Mouse (Mus musculus): ENCODE measurements around the gene Cic. TPM values are rescaled to one million over a fixed set of nuclear protein-coding genes. Genes with fewer than 3 reads are reported as not detected.

The Cic gene
- polyA plus RNA-seq, 1 experiment from 2014 or later = 31.5 TPM

GRCm38 (mm10) chr7:25270652-25271633 lies 3.4 kb downstream of the Cic start:
- Histone ChIP-seq H3K9me3 (replicated peaks; ENCODE audit: control insufficient read depth, low read length) (no peaks in the 10 kb centered on the region), H3K27ac (ENCODE audit: low read depth, low read length) (no peak overlapping the region), H3K27me3 (ENCODE audit: control insufficient read depth, insufficient read depth, low read length) (no peaks in the 10 kb centered on the region), H3K4me2 (no peak overlapping the region), H3K36me3 (ENCODE audit: control insufficient read depth, insufficient read depth, low read length) (peaks cover 16% of the 10 kb centered on the region; the same call in 1 of the 2 replicates), H3K4me3 (ENCODE audit: low read depth, low read length) (no peak overlapping the region), H3K9ac (ENCODE audit: low read depth, low read length) (no peak overlapping the region), H3K4me1 (ENCODE audit: control insufficient read depth, insufficient read depth, low read length) (peaks cover 50% of the 10 kb centered on the region)
- 85% methylated on average over 35 of the region's 35 CpGs for WGBS (ENCODE audit: insufficient replicate concordance)
- ATAC-seq (replicated peaks; ENCODE audit: insufficient number of reproducible peaks, low FRiP score, low TSS enrichment) = no peak

GRCm38 (mm10) chr7:25271651-25272444 lies 4.3 kb downstream of the Cic start:
- 85% methylated on average over 30 of the region's 30 CpGs for WGBS (ENCODE audit: insufficient replicate concordance)
- Histone ChIP-seq H3K9ac (ENCODE audit: low read depth, low read length) (no peak overlapping the region), H3K9me3 (replicated peaks; ENCODE audit: control insufficient read depth, low read length) (no peaks in the 10 kb centered on the region), H3K27ac (ENCODE audit: low read depth, low read length) (no peak overlapping the region), H3K4me2 (no peak overlapping the region), H3K36me3 (ENCODE audit: control insufficient read depth, insufficient read depth, low read length) (peaks cover 16% of the 10 kb centered on the region; the same call in 1 of the 2 replicates), H3K27me3 (ENCODE audit: control insufficient read depth, insufficient read depth, low read length) (no peaks in the 10 kb centered on the region), H3K4me1 (ENCODE audit: control insufficient read depth, insufficient read depth, low read length) (peaks cover 53% of the 10 kb centered on the region), H3K4me3 (ENCODE audit: low read depth, low read length) (no peak overlapping the region)
- no peak for ATAC-seq (replicated peaks; ENCODE audit: insufficient number of reproducible peaks, low FRiP score, low TSS enrichment)

- Histone ChIP-seq H3K27me3 (ENCODE audit: control insufficient read depth, insufficient read depth, low read length) (no peaks in the 10 kb centered on the region), H3K27ac (ENCODE audit: low read depth, low read length) (no peak overlapping the region), H3K4me2 (no peak overlapping the region), H3K4me3 (ENCODE audit: low read depth, low read length) (no peak overlapping the region), H3K4me1 (ENCODE audit: control insufficient read depth, insufficient read depth, low read length) (peaks cover 58% of the 10 kb centered on the region), H3K36me3 (ENCODE audit: control insufficient read depth, insufficient read depth, low read length) (peaks cover 16% of the 10 kb centered on the region; the same call in 1 of the 2 replicates), H3K9ac (ENCODE audit: low read depth, low read length) (no peak overlapping the region), H3K9me3 (replicated peaks; ENCODE audit: control insufficient read depth, low read length) (no peaks in the 10 kb centered on the region)
- no peak for ATAC-seq (replicated peaks; ENCODE audit: insufficient number of reproducible peaks, low FRiP score, low TSS enrichment)
- 72% methylated on average over 38 of the region's 38 CpGs for WGBS (ENCODE audit: insufficient replicate concordance)
These were observed 5.1 kb downstream of the Cic start for GRCm38 (mm10) chr7:25272445-25273258.

GRCm38 (mm10) chr7:25273259-25274241 lies 6.0 kb downstream of the Cic start:
- H3K27me3 ChIP-seq (ENCODE audit: control insufficient read depth, insufficient read depth, low read length) = no peaks in the 10 kb centered on the region
- H3K4me1 ChIP-seq (ENCODE audit: control insufficient read depth, insufficient read depth, low read length) = peaks cover 62% of the 10 kb centered on the region
- WGBS (ENCODE audit: insufficient replicate concordance) = 80% methylated on average over 22 of the region's 22 CpGs
- H3K36me3 ChIP-seq (ENCODE audit: control insufficient read depth, insufficient read depth, low read length) = peaks cover 16% of the 10 kb centered on the region; the same call in 1 of the 2 replicates
- H3K9me3 ChIP-seq (replicated peaks; ENCODE audit: control insufficient read depth, low read length) = no peaks in the 10 kb centered on the region
- H3K4me3 ChIP-seq (ENCODE audit: low read depth, low read length) = 0 out of 2 replicates have a peak overlapping the region, but pooled peaks have one; percentile 5
- peak overlapping the region; percentile 9; the same call in 1 of the 2 replicates for H3K4me2 ChIP-seq
- no peak for ATAC-seq (replicated peaks; ENCODE audit: insufficient number of reproducible peaks, low FRiP score, low TSS enrichment)
- H3K9ac ChIP-seq (ENCODE audit: low read depth, low read length) = peak overlapping the region; percentile 16; the same call in 1 of the 2 replicates
- H3K27ac ChIP-seq (ENCODE audit: low read depth, low read length) = no peak overlapping the region

- Histone ChIP-seq H3K4me2 (no peak overlapping the region), H3K4me1 (ENCODE audit: control insufficient read depth, insufficient read depth, low read length) (peaks cover 57% of the 10 kb centered on the region), H3K27ac (ENCODE audit: low read depth, low read length) (no peak overlapping the region), H3K9me3 (replicated peaks; ENCODE audit: control insufficient read depth, low read length) (no peaks in the 10 kb centered on the region), H3K36me3 (ENCODE audit: control insufficient read depth, insufficient read depth, low read length) (peaks cover 16% of the 10 kb centered on the region; the same call in 1 of the 2 replicates), H3K27me3 (ENCODE audit: control insufficient read depth, insufficient read depth, low read length) (no peaks in the 10 kb centered on the region), H3K9ac (ENCODE audit: low read depth, low read length) (peak overlapping the region; percentile 7), H3K4me3 (ENCODE audit: low read depth, low read length) (no peak overlapping the region)
- ATAC-seq (replicated peaks; ENCODE audit: insufficient number of reproducible peaks, low FRiP score, low TSS enrichment) = no peak
- WGBS (ENCODE audit: insufficient replicate concordance) = 65% methylated on average over 5 of the region's 5 CpGs
These were observed 7.1 kb downstream of the Cic start for GRCm38 (mm10) chr7:25274571-25274970.

GRCm38 (mm10) chr7:25274996-25275395 lies 7.5 kb downstream of the Cic start:
- H3K4me3 ChIP-seq (ENCODE audit: low read depth, low read length) = no peak overlapping the region
- no peak overlapping the region for H3K4me2 ChIP-seq
- no peaks in the 10 kb centered on the region for H3K9me3 ChIP-seq (replicated peaks; ENCODE audit: control insufficient read depth, low read length)
- H3K4me1 ChIP-seq (ENCODE audit: control insufficient read depth, insufficient read depth, low read length) = peaks cover 57% of the 10 kb centered on the region
- H3K36me3 ChIP-seq (ENCODE audit: control insufficient read depth, insufficient read depth, low read length) = peaks cover 16% of the 10 kb centered on the region; the same call in 1 of the 2 replicates
- ATAC-seq (replicated peaks; ENCODE audit: insufficient number of reproducible peaks, low FRiP score, low TSS enrichment) = no peak
- WGBS (ENCODE audit: insufficient replicate concordance) = 87% methylated on average over 3 of the region's 3 CpGs
- H3K9ac ChIP-seq (ENCODE audit: low read depth, low read length) = peak overlapping the region; percentile 59; the same call in 1 of the 2 replicates
- H3K27me3 ChIP-seq (ENCODE audit: control insufficient read depth, insufficient read depth, low read length) = no peaks in the 10 kb centered on the region
- H3K27ac ChIP-seq (ENCODE audit: low read depth, low read length) = no peak overlapping the region

GRCm38 (mm10) chr7:25275555-25276298 lies 8.2 kb downstream of the Cic start:
- peaks cover 61% of the 10 kb centered on the region for H3K4me1 ChIP-seq (ENCODE audit: control insufficient read depth, insufficient read depth, low read length)
- 47% methylated on average over 9 of the region's 9 CpGs for WGBS (ENCODE audit: insufficient replicate concordance)
- H3K9ac ChIP-seq (ENCODE audit: low read depth, low read length) = peak overlapping the region; percentile 59; the same call in 1 of the 2 replicates
- H3K27ac ChIP-seq (ENCODE audit: low read depth, low read length) = peak overlapping the region; percentile 6; the same call in 1 of the 2 replicates
- peak overlapping the region; percentile 32 for H3K4me2 ChIP-seq
- no peaks in the 10 kb centered on the region for H3K9me3 ChIP-seq (replicated peaks; ENCODE audit: control insufficient read depth, low read length)
- no peak for ATAC-seq (replicated peaks; ENCODE audit: insufficient number of reproducible peaks, low FRiP score, low TSS enrichment)
- H3K27me3 ChIP-seq (ENCODE audit: control insufficient read depth, insufficient read depth, low read length) = no peaks in the 10 kb centered on the region
- no peak overlapping the region for H3K4me3 ChIP-seq (ENCODE audit: low read depth, low read length)
- H3K36me3 ChIP-seq (ENCODE audit: control insufficient read depth, insufficient read depth, low read length) = peaks cover 16% of the 10 kb centered on the region; the same call in 1 of the 2 replicates

Data from heart, embryonic 11.5 days (tissue).